Mouse (Mus musculus) erythroblast, embryonic 14.5 days (primary cell): ENCODE data around the gene Rrm2.

Experiments used
- GATA1 ChIP-seq: IDR thresholded peaks from 2 replicates; pipeline ENCODE4 v1.6.1; 2012; ENCODE audit warnings: low read length, inconsistent platforms, mixed read lengths
- TAL1 ChIP-seq: IDR thresholded peaks from 3 replicates; pipeline ENCODE4 v1.6.1; 2012; ENCODE audit warnings: low read length, inconsistent platforms, mixed read lengths

DNA sequence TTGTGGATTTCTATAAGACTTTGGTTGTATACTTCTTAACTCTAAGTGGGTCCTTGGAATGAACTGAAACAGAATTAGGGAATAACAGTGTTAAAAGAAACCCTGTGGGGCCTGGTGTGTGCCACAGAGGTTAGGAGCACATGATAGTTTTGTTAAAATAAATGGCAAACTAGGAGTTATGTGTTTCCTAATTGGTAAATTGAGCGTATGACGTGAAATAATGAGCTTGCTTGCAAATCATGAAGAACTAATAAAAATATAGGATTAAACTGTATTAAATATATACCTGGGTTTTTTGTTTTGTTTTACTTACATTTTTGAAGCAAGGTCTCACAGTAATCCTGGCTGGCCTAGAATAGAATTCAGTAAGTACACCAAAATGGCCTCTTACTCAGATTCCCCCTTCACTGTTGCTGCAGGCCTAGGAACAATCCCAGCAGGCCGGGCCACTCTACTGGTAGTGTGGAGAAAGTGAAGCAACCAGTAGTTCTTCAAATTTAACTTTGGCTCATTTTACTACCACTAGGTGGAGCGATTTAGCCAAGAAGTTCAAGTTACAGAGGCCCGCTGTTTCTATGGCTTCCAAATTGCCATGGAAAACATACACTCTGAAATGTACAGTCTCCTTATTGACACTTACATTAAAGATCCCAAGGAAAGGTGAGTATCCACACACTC, 1.9 kb downstream of the Rrm2 start:
- TF ChIP-seq GATA1: no peak
- TF ChIP-seq TAL1: no peak
